Mouse (Mus musculus): ENCODE data around the gene Efhd2.

The Efhd2 gene

GRCm38 (mm10) chr4:141859351-141859750, 15.4 kb downstream of the Efhd2 start:
- DNase-seq (ENCODE audit: low spot score) = no peak

DNA sequence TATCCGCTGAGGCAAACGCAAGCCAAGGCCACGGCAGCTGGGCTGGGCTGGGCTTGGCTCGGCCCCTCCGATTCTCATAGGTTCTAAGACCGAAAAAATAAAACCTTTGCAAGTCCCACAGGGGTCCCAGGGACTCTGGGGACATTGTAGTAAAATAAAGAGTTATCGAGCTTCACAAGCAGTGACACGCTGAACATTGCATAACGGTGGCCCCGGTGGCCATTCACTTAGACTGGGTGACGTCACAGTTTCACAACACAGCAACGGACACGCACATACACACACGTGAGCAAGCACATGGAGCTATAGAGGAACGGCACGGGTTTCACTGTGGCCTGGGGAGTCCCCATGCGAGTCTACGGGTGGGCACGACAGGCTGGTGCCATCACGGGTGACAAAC, 16.2 kb downstream of the Efhd2 start:
- DNase-seq (ENCODE audit: low spot score) = no peak

DNA sequence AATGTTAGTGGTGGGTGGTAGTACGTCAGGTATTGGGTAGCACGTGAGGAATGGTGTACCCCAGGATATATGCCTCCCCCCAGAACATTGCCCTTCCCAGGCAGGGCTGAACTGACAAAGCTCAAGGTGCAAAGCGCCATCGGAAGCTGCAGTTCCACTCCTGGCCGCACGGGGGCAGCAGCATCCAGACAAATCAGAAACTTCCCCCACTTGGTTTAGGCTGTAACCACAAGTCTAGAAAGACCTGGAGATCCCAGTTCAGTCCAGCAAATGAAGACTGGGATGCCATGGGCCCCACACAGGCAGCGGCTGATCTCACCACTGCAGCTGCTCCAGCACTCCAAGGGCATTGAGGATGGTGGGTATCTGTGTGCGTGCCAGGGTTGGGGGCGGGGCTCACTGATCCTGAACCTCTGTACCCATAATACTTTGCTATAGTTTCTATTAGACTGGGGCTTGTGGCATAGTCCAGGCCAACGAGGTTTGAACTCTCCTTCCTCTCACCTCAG, 17.2 kb downstream of the Efhd2 start:
- no peak for DNase-seq (ENCODE audit: low spot score)

GRCm38 (mm10) chr4:141853437-141853836, 21.3 kb downstream of the Efhd2 start:
- DNase-seq (ENCODE audit: low spot score) = no peak

- DNase-seq (ENCODE audit: low spot score) = no peak
Measured at GRCm38 (mm10) chr4:141845999-141846398, 28.7 kb downstream of the Efhd2 start, which contains the start of gene Ctrc. Gene Ctrc, minus strand, starts transcription at chr4:141846359.

DNA sequence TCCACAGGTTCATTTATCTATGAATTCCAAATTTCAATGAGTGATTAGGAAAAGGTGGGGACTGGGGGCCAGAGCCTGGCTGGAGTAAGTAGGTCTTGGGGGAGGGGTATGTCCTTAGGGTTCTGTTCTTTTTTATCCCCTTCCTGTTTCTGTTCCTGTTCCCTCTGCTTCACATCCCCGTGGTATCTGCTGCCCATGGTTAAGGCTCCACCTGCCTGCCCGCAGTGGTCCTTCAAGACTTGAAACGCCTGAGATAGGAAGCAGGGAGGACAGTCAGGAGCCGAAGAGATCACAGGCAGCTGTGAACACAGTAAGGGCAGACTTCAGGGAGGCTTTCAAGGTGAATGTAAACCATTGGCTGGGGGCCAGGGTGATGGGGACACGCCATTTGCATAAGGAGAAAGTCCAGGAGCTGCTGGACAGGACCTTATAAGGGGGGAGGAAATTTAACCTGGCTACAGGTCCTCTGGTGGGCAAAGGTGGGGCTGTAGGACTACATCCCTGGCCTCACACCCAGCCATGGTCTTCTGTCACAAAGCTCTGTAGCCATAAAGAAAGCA, 40.1 kb downstream of the Efhd2 start:
- no peak for DNase-seq (ENCODE audit: low spot score)

DNA sequence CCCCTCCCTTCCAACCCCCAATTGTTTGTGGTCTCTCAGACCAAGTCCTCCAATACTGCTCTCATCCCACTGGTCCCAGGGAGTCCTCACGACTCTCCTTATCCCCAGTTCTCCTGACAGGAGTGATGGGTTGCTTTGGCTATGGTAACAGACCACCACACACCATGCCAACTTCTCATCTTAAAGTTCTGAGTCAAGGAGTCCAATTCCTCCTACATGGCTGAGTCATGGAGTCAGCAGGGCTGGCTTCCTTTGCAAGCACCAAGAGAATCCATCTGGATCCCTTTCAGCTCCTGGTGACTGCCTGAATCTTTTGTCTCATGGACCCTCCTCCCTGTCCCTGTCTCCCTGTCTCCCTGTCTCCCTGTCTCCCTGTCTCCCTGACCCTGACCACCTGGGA, 40.8 kb downstream of the Efhd2 start:
- no peak for DNase-seq (ENCODE audit: low spot score)

DNA sequence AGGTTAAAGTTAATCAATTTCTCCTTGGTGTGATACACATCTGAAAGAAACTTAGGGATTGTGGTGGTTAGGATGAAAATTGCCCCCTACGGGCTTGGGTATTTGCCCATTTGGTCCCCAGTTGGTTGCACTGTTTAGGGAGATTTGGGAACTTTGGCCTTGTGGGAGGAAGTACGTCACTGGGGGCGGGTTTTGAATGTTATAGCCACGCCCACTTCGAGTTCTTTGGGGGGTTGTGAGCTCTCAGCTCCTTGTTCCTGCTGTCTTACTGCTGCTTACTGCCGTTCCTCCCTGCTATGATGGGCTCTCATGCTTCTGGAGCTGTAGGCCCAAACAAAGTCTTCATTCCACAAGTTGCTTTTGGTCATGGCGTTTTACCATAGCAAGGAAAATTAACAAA, 43.4 kb downstream of the Efhd2 start:
- DNase-seq (ENCODE audit: low spot score) = no peak

DNA sequence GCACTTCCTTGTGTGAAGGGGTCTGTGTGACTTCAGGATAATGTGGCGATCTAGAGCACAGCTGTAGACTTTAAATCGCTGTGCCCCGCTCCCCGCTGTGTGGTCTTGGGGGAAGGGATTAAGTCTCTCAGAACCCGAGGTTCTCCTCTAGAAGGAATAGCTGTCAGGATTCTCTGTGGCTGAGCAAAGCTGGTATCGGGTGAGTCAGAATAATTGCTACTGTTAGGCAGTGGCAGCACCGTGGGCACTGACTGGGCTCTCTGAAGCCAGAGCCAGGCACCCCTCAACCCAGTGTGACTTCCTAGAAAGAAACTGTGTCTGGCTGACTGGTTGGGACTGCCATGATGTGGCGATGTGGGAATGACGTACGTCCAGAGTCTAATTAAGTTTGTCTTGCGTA, 44.3 kb downstream of the Efhd2 start:
- DNase-seq (ENCODE audit: low spot score) = no peak

DNA sequence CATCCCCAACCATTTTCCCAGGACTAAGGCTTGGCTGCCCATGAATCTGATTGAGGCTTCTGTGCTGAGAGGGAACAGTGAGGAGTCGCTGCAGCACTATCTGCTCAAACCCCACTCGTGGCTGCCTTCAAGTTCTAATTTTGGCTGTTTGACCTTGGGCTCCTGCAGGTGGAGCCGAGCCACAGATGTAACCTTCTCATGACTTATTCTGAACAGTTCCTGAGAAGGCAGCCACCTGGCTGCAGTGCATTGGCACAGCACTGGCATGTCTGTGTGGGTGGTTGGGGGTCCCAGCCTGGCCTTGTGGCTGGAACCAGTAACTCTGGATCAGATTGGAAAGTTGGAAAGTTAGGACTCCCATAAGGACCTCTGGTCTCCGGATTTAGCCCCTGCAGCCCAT, 46.5 kb downstream of the Efhd2 start:
- DNase-seq (ENCODE audit: low spot score) = no peak

GRCm38 (mm10) chr4:141827401-141827800, 47.3 kb downstream of the Efhd2 start:
- DNase-seq (ENCODE audit: low spot score) = no peak

- no peak for DNase-seq (ENCODE audit: low spot score)
Measured at GRCm38 (mm10) chr4:141826060-141826459, 48.7 kb downstream of the Efhd2 start, which contains the start of gene Cela2a. Gene Cela2a, minus strand, starts transcription at chr4:141826160.

DNA sequence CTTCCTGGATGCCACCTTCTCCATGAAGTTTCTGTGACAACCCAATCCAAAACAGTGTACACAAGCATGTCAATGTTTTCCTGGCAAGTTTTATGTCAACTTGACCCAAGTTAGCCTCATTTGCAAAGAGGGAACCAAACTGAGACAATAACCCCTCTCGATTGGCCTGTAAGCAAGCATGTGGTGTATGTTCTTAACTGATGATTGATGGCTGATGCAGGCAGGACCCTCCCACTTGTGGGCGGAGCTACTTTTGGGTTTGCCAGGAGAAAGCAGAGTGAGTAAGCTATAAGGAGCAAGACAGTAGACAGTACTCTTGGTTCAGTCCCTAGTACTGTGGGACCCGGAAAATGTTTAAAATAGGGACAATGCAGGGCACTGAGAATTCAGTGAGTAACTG, 51.7 kb downstream of the Efhd2 start:
- no peak for DNase-seq (ENCODE audit: low spot score)

- DNase-seq (ENCODE audit: low spot score) = peak; percentile 1
Measured at GRCm38 (mm10) chr4:141822089-141822488, 52.6 kb downstream of the Efhd2 start.

GRCm38 (mm10) chr4:141821178-141821577, 53.5 kb downstream of the Efhd2 start:
- DNase-seq (ENCODE audit: low spot score) = peak; percentile 6

DNA sequence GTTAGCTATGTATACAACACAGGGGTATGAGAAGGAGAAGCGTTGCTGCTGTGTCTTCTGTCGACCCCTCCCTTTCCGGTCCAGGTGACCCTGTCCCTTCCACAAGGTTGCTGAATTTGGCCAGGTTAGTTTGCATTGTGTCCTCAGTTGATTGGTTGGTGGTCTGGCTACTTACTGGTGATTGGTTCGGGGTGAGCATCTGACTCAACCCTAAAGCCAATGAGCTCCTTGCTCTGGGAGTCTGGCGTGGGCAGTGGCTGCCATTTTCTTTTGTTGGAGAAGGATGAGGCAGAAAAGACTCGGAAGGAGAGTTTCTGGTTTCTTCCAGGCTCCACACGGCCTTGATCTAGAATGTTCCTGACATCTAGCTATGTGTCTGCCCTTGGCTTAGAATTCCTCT, 55.4 kb downstream of the Efhd2 start:
- no peak for DNase-seq (ENCODE audit: low spot score)

DNA sequence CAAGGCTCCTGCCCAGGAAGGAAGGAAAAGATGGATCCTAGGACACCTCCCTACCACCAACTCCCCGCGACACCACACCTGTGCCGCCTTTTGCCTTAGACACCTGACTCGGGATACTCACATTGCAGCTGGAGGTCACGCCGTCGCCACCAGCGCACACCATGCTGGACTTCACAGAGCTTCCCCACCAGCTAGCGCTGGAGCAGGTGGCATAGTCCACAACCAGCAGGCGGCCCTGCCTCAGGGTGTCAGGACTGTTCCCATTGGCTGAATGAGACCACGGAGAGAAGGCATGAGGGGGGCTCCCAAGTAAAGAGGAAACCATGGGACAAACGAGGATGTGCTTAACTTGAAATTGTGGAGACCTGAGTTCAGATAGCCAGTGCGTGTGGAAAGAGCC, 55.9 kb downstream of the Efhd2 start:
- peak; percentile 8 for DNase-seq (ENCODE audit: low spot score)

DNA sequence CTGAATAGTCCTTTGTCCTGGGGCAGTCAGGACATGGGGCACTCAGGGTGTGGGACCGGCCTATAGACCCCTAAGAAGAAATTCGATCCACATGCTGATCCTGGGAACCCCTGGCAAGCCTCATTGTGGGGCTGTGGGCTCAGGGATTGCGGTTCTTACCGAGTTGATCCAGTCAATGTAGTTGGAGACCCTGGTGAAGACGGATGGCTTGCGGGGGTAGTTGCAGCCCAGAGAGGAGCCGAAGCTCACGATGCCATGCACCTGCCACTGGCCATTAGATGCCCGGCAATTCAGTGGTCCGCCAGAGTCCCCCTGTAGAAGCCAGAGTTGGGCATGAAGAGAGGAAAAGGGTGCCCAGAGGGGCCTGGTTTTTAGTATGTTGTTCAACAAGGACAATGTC, 57.0 kb downstream of the Efhd2 start:
- DNase-seq (ENCODE audit: low spot score) = peak; percentile 5

- peak; percentile 4 for DNase-seq (ENCODE audit: low spot score)
Measured at GRCm38 (mm10) chr4:141816776-141817655, 57.7 kb downstream of the Efhd2 start.

DNA sequence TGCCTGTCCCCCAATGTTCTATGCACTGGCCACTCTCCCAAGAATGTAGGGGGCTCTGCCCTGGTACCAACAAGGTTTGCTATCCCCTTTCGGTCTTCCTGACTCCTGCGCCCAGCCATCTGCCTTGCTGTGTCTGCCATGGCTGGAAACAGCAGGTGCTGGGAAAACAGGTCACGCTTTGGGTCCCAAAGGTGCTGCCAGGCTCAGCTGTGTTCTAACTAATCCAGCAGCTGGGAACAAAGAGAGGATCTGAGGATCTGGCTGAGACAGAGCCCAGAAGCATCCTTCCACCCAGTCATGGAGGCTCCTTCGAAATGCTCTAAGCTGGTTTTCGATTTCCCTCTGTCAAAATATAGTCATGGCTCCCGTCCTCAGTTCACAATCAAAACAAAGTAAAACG, 58.5 kb downstream of the Efhd2 start:
- DNase-seq (ENCODE audit: low spot score) = no peak

DNA sequence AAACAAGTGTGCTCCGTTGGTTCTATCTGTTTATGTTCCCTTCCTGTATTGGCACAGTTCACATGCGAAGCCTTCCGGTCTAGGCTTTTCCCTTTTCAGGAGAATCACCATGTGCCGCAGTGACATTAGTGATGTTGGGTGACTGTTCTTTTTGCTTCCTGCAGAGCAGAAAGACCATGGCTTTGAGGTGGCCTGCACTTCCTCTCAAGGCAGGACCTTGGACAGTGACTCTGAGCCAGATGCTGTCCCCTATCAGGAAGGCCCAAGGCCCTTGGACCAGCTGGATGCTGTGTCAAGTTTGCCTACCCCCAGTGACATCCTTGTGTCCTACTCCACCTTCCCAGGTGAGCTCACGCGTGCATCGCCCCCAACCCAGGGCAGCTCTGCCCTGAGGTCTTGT, 63.3 kb downstream of the Efhd2 start:
- no peak for DNase-seq (ENCODE audit: low spot score)

DNA sequence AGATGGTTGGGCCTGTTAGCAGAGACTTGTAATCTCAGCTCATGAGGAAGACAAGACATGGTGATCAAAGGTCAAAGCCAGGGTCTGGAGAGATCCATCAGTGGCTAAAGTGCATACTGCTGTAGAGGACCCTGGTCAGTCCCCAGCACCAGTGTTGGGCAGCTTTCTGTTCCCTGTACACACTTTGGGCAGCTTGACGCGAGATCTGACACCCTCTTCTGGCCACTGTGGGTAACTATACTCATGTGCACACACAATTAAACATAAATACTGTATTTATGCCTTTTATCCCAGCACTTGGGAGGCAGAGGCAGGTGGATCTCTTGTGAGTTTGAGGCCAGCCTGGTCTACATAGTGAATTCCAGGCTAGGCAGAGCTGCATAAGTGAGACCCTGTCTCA, 63.7 kb downstream of the Efhd2 start:
- no peak for DNase-seq (ENCODE audit: low spot score)

DNA sequence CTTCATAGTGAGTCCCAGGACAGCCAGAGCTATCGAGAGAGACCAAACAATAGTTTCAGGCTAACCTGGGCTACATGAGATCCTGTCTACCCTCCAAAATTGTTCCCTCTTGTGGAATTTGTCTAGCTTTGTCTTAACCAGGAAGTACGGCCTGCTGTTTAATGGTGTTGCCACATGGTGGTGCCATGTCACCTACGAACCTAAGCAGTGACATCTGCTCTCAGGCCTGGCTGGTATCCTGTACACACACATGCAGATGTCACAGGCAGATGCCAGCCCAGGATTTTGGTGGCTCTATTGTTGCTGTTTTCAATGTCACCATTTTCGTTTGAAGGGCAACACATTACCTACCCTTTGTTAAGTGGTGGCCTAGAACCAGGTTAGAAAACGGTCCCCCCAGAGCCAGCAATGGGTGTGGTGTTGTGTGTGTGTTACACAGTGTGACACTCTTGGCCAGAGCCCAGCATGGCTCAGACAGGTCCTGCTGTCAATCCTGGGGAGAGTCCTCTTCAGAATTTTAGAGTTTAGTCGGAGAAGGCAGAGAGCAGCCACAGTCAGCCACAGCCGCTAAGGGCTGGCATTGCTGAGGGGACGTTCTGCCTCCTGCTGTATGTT, 64.8 kb downstream of the Efhd2 start:
- no peak for DNase-seq (ENCODE audit: low spot score)

Measured in urinary bladder, postnatal 10 days (tissue).